Mouse (Mus musculus) heart, postnatal 36 days (tissue): ENCODE measurements around the gene Irf2bp1. TPM values are rescaled to one million over a fixed set of nuclear protein-coding genes. Genes with fewer than 3 reads are reported as not detected.

Source experiments
- total RNA-seq, 2 experiments: library from RNA; stranded (reverse); gene quantifications; 2 replicates each; pipeline ENCODE4 v1.2.3; 2021

Gene Irf2bp1
- total RNA-seq, 2 experiments from 2014 or later = 19.6 to 23.0 TPM

Other genes with a start within 250 kb of the Irf2bp1 start
- not detected for gene Psg19, start 205.5 kb upstream of the Irf2bp1 start, total RNA-seq
- not detected for gene Psg17, start 182.4 kb upstream of the Irf2bp1 start, total RNA-seq
- 1 to 10 TPM; 5.8 to 6.3 TPM for gene Mill2, start 164.1 kb upstream of the Irf2bp1 start, total RNA-seq
- 1 to 10 TPM; 1.4 to 1.6 TPM for gene Pglyrp1, start 132.7 kb upstream of the Irf2bp1 start, total RNA-seq
- gene Ccdc61, start 93.6 kb upstream of the Irf2bp1 start, total RNA-seq = 10 to 100 TPM in 1 of 2 experiments, 1 to 10 TPM in 1; 7.7 to 11.0 TPM
- 1 to 10 TPM; 4.8 to 7.7 TPM for gene Nova2, start 78.2 kb upstream of the Irf2bp1 start, total RNA-seq
- gene Nanos2, start 16.6 kb upstream of the Irf2bp1 start, total RNA-seq = not detected
- gene Mypop, start 12.8 kb upstream of the Irf2bp1 start, total RNA-seq = 1 to 10 TPM; 3.4 to 4.3 TPM
- gene Foxa3, start 19.5 kb downstream of the Irf2bp1 start, total RNA-seq = not detected
- 10 to 100 TPM; 85.2 to 86.8 TPM for gene Sympk, start 20.3 kb downstream of the Irf2bp1 start, total RNA-seq
- not detected for gene Rsph6a, start 50.6 kb downstream of the Irf2bp1 start, total RNA-seq
- 10 to 100 TPM; 48.8 to 52.4 TPM for gene Dmwd, start 72.2 kb downstream of the Irf2bp1 start, total RNA-seq
- 100 to 1,000 TPM; 512 to 563 TPM for gene Dmpk, start 79.8 kb downstream of the Irf2bp1 start, total RNA-seq
- 10 to 100 TPM in 1 of 2 experiments, 1 to 10 TPM in 1; 7.2 to 10.2 TPM for gene Six5, start 90.5 kb downstream of the Irf2bp1 start, total RNA-seq
- not detected for gene Gm4969, start 114.3 kb downstream of the Irf2bp1 start, total RNA-seq
- 1 to 10 TPM; 4.6 to 5.3 TPM for gene Fbxo46, start 115.8 kb downstream of the Irf2bp1 start, total RNA-seq
- 1 to 10 TPM; 3.8 to 4.8 TPM for gene Qpctl, start 145.2 kb downstream of the Irf2bp1 start, total RNA-seq
- gene Snrpd2, start 145.7 kb downstream of the Irf2bp1 start, total RNA-seq = 10 to 100 TPM; 66.8 to 67.0 TPM
- gene Gipr, start 162.1 kb downstream of the Irf2bp1 start, total RNA-seq = under 1 TPM in 1 of 2 experiments, not detected in 1; 0.14 TPM
- 10 to 100 TPM; 34.3 to 44.4 TPM for gene Eml2, start 172.4 kb downstream of the Irf2bp1 start, total RNA-seq
- gene Gpr4, start 208.5 kb downstream of the Irf2bp1 start, total RNA-seq = 10 to 100 TPM in 1 of 2 experiments, 1 to 10 TPM in 1; 7.9 to 10.6 TPM
- 10 to 100 TPM; 53.9 to 62.9 TPM for gene Opa3, start 224.3 kb downstream of the Irf2bp1 start, total RNA-seq